In genomic region chr9:42388490-42388889, GRCm38 (mm10) we compare ENCODE assay signal across 13 mouse cellular contexts. TPM values are rescaled to one million over a fixed set of nuclear protein-coding genes. Genes with fewer than 3 reads are reported as not detected.
DNase-seq lines count a peak whose midpoint lies in the region; ATAC-seq and TF ChIP-seq lines count a peak whose summit lies in the region.
"Had no signal": no experiment of that assay in that cellular context is flagged by ENCODE, and none has a peak within 500 bp of the region (broad histone marks: within the 10 kb centered on the region; RNA-seq: fewer than 3 reads in every experiment).

No protein-coding gene starts in this region.

- H3K36me3 ChIP-seq in forebrain, postnatal 0 days (ENCODE audit: insufficient read depth), result no peaks in the 10 kb centered on the region
- H3K36me3 ChIP-seq in forebrain, embryonic 10.5 days (replicated peaks), result no peaks in the 10 kb centered on the region
- no peaks in the 10 kb centered on the region for H3K36me3 ChIP-seq in C2C12 (ENCODE audit: control insufficient read depth, insufficient read depth)
- H3K36me3 ChIP-seq: intestine, embryonic 15.5 days; limb, embryonic 13.5 days; stomach, embryonic 15.5 days had no signal

- TF ChIP-seq CTCF in forebrain, postnatal 0 days (IDR thresholded peaks at IDR 0.05; ENCODE audit: low read depth), result peak; percentile 69
- TF ChIP-seq CTCF in C2C12 (IDR thresholded peaks at IDR 0.05; ENCODE audit: control insufficient read depth, insufficient read depth, insufficient read length), result peak; percentile 0

- no peak overlapping the region for H3K9ac ChIP-seq in forebrain, postnatal 0 days
- H3K9ac ChIP-seq: intestine, embryonic 15.5 days; limb, embryonic 13.5 days; stomach, embryonic 15.5 days had no signal

- WGBS in forebrain, postnatal 0 days, result 50% methylated on average over 4 of the region's 4 CpGs
- 49% methylated on average over 4 of the region's 4 CpGs for WGBS in forebrain, embryonic 10.5 days

- H3K79me3 ChIP-seq in C2C12 (ENCODE audit: low read depth), result no peaks in the 10 kb centered on the region

- ATAC-seq in forebrain, postnatal 0 days, result peak; percentile 48
- ATAC-seq: intestine, embryonic 15.5 days had no signal

- intact Hi-C loops in left cerebral cortex, postnatal 14 days (cut with DNase I), result loop anchor here (2.0 to 5.0 kb wide), 2 partner anchors 56 to 556 kb away; partner anchors contain the start of gene Grik4
- intact Hi-C loops in left cerebral cortex, postnatal 4 days (cut with DNase I), result no loop called here

- no peaks in the 10 kb centered on the region for H3K27me3 ChIP-seq in forebrain, postnatal 0 days (ENCODE audit: insufficient read depth, low read length)
- no peaks in the 10 kb centered on the region for H3K27me3 ChIP-seq in forebrain, embryonic 10.5 days (ENCODE audit: poor library complexity, severe bottlenecking)
- H3K27me3 ChIP-seq in C2C12 (ENCODE audit: control insufficient read depth, insufficient read depth, insufficient read length), result peaks cover 17% of the 10 kb centered on the region
- H3K27me3 ChIP-seq: intestine, embryonic 15.5 days; stomach, embryonic 15.5 days had no signal

- H3K4me1 ChIP-seq in forebrain, postnatal 0 days (ENCODE audit: insufficient read depth), result no peaks in the 10 kb centered on the region
- 0 out of 2 replicates have a peak, but pooled peaks cover 3% of the 10 kb centered on the region for H3K4me1 ChIP-seq in forebrain, embryonic 10.5 days
- H3K4me1 ChIP-seq: intestine, embryonic 15.5 days; stomach, embryonic 15.5 days had no signal

- H3K79me2 ChIP-seq in C2C12 (ENCODE audit: control insufficient read depth, insufficient read depth), result no peaks in the 10 kb centered on the region

- peak; percentile 57 for DNase-seq in forebrain, postnatal 0 days
- no peak for DNase-seq in forebrain, embryonic 10.5 days (ENCODE audit: extremely low spot score, low spot score)
- DNase-seq in left cerebral cortex, postnatal 14 days (ENCODE audit: low spot score in 2 of 2), result peak; percentile 15 to 42
- no peak for DNase-seq in left cerebral cortex, postnatal 4 days
- DNase-seq in brain, adult 2 months (ENCODE audit: low read depth, low spot score), result peak; percentile 47
- DNase-seq in adrenal gland, adult 18-20 months (ENCODE audit: low spot score in 2 of 2), result no peak
- no peak for DNase-seq in adrenal gland, adult 2 months
- DNase-seq: gastrocnemius, postnatal 10 days had no signal

- H3K4me3 ChIP-seq in forebrain, postnatal 0 days (ENCODE audit: low read depth, low read length), result no peak overlapping the region
- no peak overlapping the region for H3K4me3 ChIP-seq in forebrain, embryonic 10.5 days
- no peak overlapping the region for H3K4me3 ChIP-seq in C2C12 (ENCODE audit: insufficient read depth, poor library complexity, severe bottlenecking)
- H3K4me3 ChIP-seq: intestine, embryonic 15.5 days; limb, embryonic 13.5 days; myocyte; stomach, embryonic 15.5 days had no signal

- no peak overlapping the region for H3K27ac ChIP-seq in forebrain, postnatal 0 days (ENCODE audit: low read depth, low read length)
- H3K27ac ChIP-seq in forebrain, embryonic 10.5 days, result no peak overlapping the region
- H3K27ac ChIP-seq: intestine, embryonic 15.5 days; limb, embryonic 13.5 days; stomach, embryonic 15.5 days had no signal

- no peak overlapping the region for H3K4me2 ChIP-seq in forebrain, postnatal 0 days (ENCODE audit: low read depth)
- H3K4me2 ChIP-seq: intestine, embryonic 15.5 days; limb, embryonic 13.5 days; stomach, embryonic 15.5 days had no signal

- no peaks in the 10 kb centered on the region for H3K9me3 ChIP-seq in forebrain, postnatal 0 days (ENCODE audit: low read length)
- H3K9me3 ChIP-seq in forebrain, embryonic 10.5 days, result no peaks in the 10 kb centered on the region
- H3K9me3 ChIP-seq: intestine, embryonic 15.5 days; limb, embryonic 13.5 days; stomach, embryonic 15.5 days had no signal

- no peak overlapping the region for H3ac ChIP-seq in C2C12 (ENCODE audit: control insufficient read depth, insufficient read length, low read depth)

TF ChIP-seq in C2C12, 6 proteins besides CTCF, POLR2A, EP300 and RAD21:
- TF ChIP-seq MYOD1 (IDR thresholded peaks at IDR 0.05; ENCODE audit: control insufficient read depth, insufficient read length, low read depth), result no peak

RNA-seq across cellular contexts. Expression of gene Tecta, which starts 11.2 kb away (rescaled TPM):
- total RNA-seq in forebrain, postnatal 0 days (2014; rRNA removed), result 0.43 and 0.46 TPM in 2 replicates
- polyA plus RNA-seq in forebrain, postnatal 0 days (2015; fragmentation: Nextera tagmentation; extraction: Ambion mirVana), result 0.31 and 0.36 TPM in 2 replicates
- 0.02 and 0.04 TPM in 2 replicates for polyA plus RNA-seq in forebrain, embryonic 10.5 days (2016; fragmentation: Nextera tagmentation; extraction: Ambion mirVana)
- total RNA-seq in left cerebral cortex, postnatal 14 days (2021), result under 1 TPM; 0.18 to 0.66 TPM
- 1 to 10 TPM in 1 of 2 experiments, under 1 TPM in 1; 0.70 to 1.1 TPM for total RNA-seq in left cerebral cortex, postnatal 4 days (2021)
- polyA plus RNA-seq in C2C12 (2012; fragmentation: generic; extraction: Trizol), result 0.01 TPM
- total RNA-seq in adrenal gland, adult 18-20 months (2021), result under 1 TPM; 0.23 to 0.32 TPM
- total RNA-seq in adrenal gland, adult 2 months (2021), result under 1 TPM; 0.43 to 0.86 TPM
- polyA plus RNA-seq in adrenal gland, adult 2 months (2012; rRNA removed), result 0.02 and 0.11 TPM in 2 replicates

Comparison
In these comparisons a context has a peak if more than half of its experiments do, and no peak if none do; other contexts are left out.
1. DNase-seq: peak in forebrain, postnatal 0 days (single experiment), left cerebral cortex, postnatal 14 days (2 of 2) and brain, adult 2 months (single experiment); none in forebrain, embryonic 10.5 days (single experiment), left cerebral cortex, postnatal 4 days (single experiment), adrenal gland, adult 18-20 months (0 of 2) and adrenal gland, adult 2 months (single experiment).